Mouse (Mus musculus) erythroid progenitor cell, adult 5-6 weeks (primary cell): ENCODE measurements at regions not wholly inside any gene's neighbourhood (a gene's known extent, or its start where the extent isn't known, plus 50 kb on each side); places are given as distances from the start of the nearest gene placed in this dataset.

Experiments
- ATAC-seq: replicated peaks from 2 replicates; pipeline ENCODE4 v1.8.0; 2016; ENCODE audit warnings: moderate number of reproducible peaks, mild to moderate bottlenecking, moderate TSS enrichment, inconsistent platforms; ENCODE audit not compliant: poor library complexity, low FRiP score, severe bottlenecking

DNA sequence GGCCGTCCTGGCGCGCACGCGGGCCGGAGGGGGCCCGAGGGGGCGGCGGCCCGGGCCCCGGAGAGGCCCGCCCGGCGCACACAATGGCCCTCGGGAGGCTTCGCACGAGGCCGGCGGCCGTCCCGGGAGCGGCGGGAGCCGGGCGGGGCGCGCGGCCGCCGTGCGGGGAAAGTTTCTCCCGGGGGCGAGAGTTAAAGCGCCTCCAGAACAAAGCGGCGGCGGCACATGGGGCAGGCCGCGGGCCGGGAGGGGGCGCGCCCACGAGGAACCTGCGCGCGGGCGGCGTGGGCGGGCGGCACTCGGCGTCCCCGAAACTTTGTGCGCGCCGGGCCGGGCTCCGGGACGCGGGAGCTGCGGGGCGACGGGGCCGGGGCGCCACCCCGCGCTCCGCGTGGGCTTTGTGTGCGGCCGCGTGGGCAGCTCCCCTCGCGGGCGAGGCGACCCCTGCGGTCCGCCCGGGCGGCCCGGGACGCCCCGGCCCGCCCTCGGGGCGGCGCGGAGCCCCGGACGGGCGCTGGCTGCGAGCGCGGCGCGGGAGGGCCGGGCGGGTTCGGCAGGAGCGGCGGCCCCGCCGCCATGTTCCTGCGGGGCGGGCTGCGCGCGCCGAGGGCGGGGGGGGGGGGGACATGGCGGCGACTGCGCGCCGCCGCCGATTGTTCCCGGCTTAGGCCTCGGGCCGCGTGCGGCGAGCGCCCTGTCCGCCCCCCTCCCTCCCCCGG lies 50.5 kb upstream of the Gpc5 start:
- ATAC-seq = 0 out of 2 replicates have a peak, but pooled peaks have one; percentile 3

DNA sequence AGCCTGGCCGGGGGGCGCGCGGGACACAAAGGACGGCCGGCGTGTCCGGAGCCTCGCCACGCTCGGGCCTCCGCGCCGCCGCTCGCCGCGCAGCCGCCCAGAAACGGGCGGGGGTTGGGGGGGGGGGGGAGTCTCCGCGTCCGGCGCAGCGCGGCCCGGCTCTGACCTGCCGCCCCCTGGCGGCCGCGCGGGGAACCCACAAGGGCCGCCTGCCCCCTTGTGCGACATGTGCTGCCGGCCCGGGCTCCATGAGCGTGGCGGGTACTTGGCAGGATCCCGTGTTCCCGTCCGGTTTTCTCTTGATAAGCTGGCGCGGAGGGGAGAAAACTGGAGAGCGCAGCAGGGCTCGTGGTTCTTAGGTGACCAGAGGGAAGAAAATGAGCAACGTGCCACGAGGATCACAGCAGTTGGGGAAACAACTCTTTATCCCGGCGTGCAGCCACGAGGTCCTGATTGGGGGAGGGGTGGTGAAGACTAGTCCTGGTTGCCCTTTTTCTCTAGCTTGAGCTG lies 49.9 kb upstream of the Gpc5 start:
- ATAC-seq = peak; percentile 82
